Mouse (Mus musculus): Measurements from ENCODE around the gene Psmg4.

Psmg4 gene

GRCm38 (mm10) chr13:34148767-34149392 is 13.9 kb upstream of the Psmg4 start:
- DNase-seq (ENCODE audit: low spot score) = peak; percentile 79

GRCm38 (mm10) chr13:34149463-34150176 is 13.1 kb upstream of the Psmg4 start:
- DNase-seq (ENCODE audit: low spot score) = peak; percentile 33

GRCm38 (mm10) chr13:34150271-34151027 is 12.3 kb upstream of the Psmg4 start:
- no peak for DNase-seq (ENCODE audit: low spot score)

- no peak for DNase-seq (ENCODE audit: low spot score)
Measured at GRCm38 (mm10) chr13:34151425-34151824, 11.3 kb upstream of the Psmg4 start.

GRCm38 (mm10) chr13:34152695-34153094 is 10.1 kb upstream of the Psmg4 start:
- no peak for DNase-seq (ENCODE audit: low spot score)

- DNase-seq (ENCODE audit: low spot score) = no peak
Measured at GRCm38 (mm10) chr13:34153254-34154011, 9.3 kb upstream of the Psmg4 start.

GRCm38 (mm10) chr13:34154217-34154930 is 8.4 kb upstream of the Psmg4 start:
- peak; percentile 78 for DNase-seq (ENCODE audit: low spot score)

- peak; percentile 79 for DNase-seq (ENCODE audit: low spot score)
Measured at GRCm38 (mm10) chr13:34154931-34155272, 7.9 kb upstream of the Psmg4 start.

- DNase-seq (ENCODE audit: low spot score) = no peak
Measured at GRCm38 (mm10) chr13:34156133-34156839, 6.5 kb upstream of the Psmg4 start.

GRCm38 (mm10) chr13:34156840-34157185 is 6.0 kb upstream of the Psmg4 start:
- DNase-seq (ENCODE audit: low spot score) = no peak

- no peak for DNase-seq (ENCODE audit: low spot score)
Measured at GRCm38 (mm10) chr13:34157596-34158157, 5.1 kb upstream of the Psmg4 start.

- no peak for DNase-seq (ENCODE audit: low spot score)
Measured at GRCm38 (mm10) chr13:34159926-34160325, 2.8 kb upstream of the Psmg4 start.

- no peak for DNase-seq (ENCODE audit: low spot score)
Measured at GRCm38 (mm10) chr13:34163304-34163975, 676 bp downstream of the Psmg4 start.

GRCm38 (mm10) chr13:34174025-34174424 is 11.3 kb downstream of the Psmg4 start:
- DNase-seq (ENCODE audit: low spot score) = no peak

GRCm38 (mm10) chr13:34181624-34182023 is 18.9 kb downstream of the Psmg4 start:
- no peak for DNase-seq (ENCODE audit: low spot score)

GRCm38 (mm10) chr13:34185371-34185770 is 22.6 kb downstream of the Psmg4 start:
- DNase-seq (ENCODE audit: low spot score) = no peak

GRCm38 (mm10) chr13:34187571-34187970 is 24.8 kb downstream of the Psmg4 start:
- DNase-seq (ENCODE audit: low spot score) = peak; percentile 91

- DNase-seq (ENCODE audit: low spot score) = no peak
Measured at GRCm38 (mm10) chr13:34192414-34193191, 29.8 kb downstream of the Psmg4 start.

GRCm38 (mm10) chr13:34193384-34193783 is 30.6 kb downstream of the Psmg4 start:
- no peak for DNase-seq (ENCODE audit: low spot score)
